Mouse (Mus musculus) regulatory T cell (primary cell): ENCODE results near the gene Dscaml1.

Experiments
- in situ Hi-C: fragments of 300-600 bp; cut with MboI, MseI; formaldehyde crosslinking; loops from one replicate; pipeline ENCODE4 v1.15.1; 2025; ENCODE audit warnings: high pct_unique_total_duplicates

The Dscaml1 gene

DNA sequence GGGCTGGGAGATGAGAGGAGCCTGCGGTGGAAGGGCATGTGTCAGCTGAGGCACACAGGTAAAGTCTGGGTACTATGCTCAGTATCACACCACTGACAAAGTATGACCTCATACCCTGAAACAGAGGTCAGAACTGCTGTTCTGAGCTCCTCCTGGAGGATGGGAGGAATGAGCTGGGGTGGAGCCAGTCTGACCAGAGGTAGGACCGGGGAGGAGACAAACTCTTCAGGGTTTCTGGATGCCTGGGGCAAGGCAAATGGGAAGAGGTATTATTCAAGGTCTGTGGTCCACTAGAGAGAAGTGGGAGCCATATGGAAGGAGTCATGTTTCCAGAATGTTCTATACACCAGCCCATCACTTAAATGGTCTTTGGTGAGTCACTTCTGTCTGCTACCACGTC is 15.3 kb upstream of the Dscaml1 start:
- in situ Hi-C loops, result loop anchor here (10.0 kb wide), 1 partner anchor 386 kb away; no protein-coding TSS in a partner anchor

DNA sequence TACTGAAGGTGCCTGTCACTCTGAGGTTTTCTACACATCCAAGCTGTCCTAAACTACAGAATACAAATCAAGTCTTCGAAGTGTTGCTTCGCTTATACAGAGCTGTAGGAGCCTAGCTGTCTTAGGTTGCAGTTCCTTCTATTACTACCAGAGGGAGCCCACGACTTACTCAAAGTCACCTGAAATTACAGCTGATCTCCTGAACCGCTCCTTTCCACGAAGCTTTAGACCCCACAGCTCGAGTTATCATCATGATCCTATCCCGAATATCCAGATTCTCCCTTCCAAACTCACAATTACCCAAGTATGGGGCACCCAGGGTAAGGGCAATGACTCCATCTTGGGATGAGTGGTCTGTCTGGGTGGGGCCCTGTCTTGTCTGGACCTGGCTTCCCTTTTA is 14.6 kb upstream of the Dscaml1 start:
- in situ Hi-C loops, result loop anchor here (10.0 kb wide), 1 partner anchor 387 kb away; no protein-coding TSS in a partner anchor

- in situ Hi-C loops, result loop anchor here (10.0 kb wide), 1 partner anchor 387 kb away; no protein-coding TSS in a partner anchor
These were observed 14.1 kb upstream of the Dscaml1 start for GRCm38 (mm10) chr9:45412287-45412686.

DNA sequence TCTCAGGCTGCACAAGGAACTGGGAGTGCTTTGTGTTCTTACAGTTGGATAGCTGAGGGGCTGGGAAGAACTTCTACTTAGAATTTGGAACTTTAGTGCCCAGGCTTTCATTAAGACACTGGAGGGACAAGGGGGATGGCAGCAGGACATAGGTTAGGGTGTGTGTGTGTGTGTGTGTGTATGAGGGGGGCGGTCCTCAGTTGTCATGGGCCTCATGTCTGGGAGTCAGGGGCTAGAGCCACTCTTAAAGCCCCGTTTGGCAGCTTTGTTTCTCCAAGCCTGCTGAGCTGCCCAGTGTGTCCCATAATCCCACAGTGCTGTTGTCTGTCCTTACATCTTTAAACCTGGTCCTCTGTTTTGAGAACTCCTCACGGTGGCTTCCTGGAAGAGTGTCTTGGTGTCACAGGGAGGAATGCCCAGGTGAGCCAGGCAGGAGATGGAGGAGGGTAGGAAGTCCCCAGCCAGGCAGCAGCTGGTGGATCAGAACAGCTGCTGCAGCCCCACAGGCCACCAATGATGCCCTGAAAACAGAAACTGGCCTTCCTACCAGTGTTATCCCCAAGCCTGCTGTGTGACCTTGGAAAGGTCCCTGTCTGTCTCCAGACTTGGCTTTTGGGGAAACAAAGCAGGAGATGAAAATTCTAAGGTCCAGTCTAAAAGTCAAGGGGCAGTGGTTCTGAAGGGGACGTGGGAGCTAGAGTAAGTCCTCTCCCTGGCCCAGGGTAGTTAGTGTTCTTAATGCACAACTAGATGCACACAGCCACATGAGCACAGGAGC is 13.5 kb upstream of the Dscaml1 start:
- in situ Hi-C loops, result loop anchor here (10.0 kb wide), 1 partner anchor 388 kb away; no protein-coding TSS in a partner anchor

DNA sequence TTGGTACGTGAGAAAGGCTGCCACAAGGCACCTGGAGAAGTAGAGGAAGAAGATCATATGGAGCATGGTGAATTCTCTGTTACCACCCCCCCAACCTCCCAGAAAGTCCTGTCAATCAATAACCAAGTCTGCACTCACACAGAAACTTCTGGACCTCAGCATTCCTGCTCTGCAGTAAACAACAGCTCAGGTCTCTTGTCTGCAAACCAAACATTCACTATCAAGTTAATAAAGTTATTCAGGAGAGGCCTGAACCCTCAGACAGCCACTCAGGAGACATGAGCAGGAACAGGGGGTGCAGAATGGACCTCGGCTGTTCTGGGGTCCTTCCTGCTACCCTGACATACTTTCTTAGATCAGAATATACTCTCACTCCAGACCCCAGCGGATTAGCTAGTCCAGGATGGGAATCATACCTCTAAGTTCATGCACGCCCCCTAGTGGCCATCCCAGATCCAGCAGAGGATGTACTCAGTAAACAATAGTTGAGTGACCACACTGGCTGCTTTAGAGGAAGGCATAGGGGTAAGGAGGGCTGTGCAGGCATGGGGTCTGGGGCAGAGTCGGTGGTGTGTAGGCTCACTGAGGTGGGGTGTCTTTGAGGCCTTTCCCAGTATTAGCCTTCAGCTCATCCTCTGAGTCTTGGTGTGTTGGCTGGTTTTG is 12.8 kb upstream of the Dscaml1 start:
- in situ Hi-C loops, result loop anchor here (10.0 kb wide), 1 partner anchor 389 kb away; no protein-coding TSS in a partner anchor

DNA sequence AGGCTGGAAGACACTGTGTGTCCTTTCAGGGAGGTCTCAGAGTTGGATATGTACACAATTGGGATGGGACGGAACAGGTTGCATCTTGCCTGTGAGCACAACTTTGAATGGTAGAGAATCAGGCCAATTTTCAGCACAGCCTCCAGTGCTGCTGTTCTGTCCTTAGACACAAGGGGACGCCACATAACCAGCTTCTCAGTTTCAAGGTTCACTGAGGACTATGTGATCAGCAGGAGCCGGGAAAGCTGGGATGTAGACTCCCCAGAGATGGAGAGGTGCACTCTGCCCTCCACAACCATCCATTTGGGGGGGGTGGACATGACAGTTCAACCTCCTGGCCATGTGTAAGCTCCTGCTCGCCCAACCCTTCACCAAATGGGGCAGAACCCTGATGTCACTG is 10.5 kb upstream of the Dscaml1 start:
- in situ Hi-C loops, result loop anchor here (10.0 kb wide), 1 partner anchor 391 kb away; no protein-coding TSS in a partner anchor

DNA sequence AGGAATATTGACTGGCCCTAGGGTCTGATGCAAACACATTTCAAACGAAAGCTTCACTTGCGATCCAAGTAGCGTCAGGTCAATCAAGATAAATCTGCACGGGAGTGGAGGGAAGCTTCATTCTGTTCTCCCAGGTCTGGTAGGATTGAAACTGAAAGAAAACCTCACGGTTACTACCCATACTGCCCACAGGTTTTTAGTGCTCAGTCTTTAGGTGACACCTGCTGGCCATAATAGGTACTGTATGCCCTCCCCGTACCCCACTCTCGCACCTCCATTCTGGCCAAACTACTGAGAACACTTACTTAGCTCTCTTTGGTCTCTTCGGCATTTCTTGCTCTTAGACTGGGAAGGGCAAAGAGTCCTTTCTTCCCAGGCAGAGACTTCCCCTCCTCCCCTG is 9.2 kb upstream of the Dscaml1 start:
- in situ Hi-C loops, result loop anchor here (10.0 kb wide), 1 partner anchor 392 kb away; no protein-coding TSS in a partner anchor

GRCm38 (mm10) chr9:45418252-45418651 is 8.2 kb upstream of the Dscaml1 start:
- in situ Hi-C loops, result loop anchor here (10.0 kb wide), 1 partner anchor 393 kb away; no protein-coding TSS in a partner anchor

DNA sequence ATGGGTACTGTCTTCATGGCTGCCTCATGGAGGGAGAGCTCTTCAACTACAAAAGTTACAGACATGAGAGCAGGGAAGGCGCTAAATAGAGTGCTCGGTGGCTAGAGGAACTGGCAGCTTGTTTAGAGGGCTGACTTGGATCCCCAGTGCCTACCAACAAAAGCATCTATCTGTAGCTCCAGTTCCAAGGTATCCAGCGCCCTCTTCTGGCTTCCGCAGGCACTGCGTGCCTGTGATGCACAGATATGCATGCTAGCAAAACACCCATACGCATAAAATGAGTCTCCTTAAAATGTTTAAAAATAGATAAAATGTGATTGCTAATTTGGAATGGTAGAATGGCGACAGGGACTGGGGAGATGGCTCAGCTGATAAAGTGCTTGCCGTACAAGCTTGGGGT is 5.2 kb upstream of the Dscaml1 start:
- in situ Hi-C loops, result no loop called here

GRCm38 (mm10) chr9:45422761-45423298 is 3.6 kb upstream of the Dscaml1 start:
- in situ Hi-C loops, result no loop called here

DNA sequence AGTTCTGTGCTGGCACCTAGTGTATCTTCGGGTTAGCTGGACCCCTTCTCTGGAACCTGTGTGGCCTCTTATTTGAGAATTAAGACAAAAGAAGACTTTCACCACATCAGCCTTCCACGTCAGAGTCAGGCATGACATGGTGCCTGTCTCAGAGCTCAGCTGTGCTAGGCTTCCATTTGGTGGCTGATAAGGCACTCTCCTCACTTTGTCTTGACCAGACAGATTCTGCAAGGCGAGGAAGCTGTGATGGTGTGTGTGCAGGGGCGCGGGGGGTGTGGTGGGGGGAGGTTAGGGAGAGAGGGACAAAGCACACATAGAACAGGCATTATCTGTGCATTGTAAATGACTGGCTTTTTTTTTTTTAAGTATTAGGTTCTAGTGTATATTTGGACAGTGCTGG is 3.0 kb downstream of the Dscaml1 start:
- in situ Hi-C loops, result no loop called here

- in situ Hi-C loops, result no loop called here
These were observed 3.7 kb downstream of the Dscaml1 start for GRCm38 (mm10) chr9:45429951-45430697.

GRCm38 (mm10) chr9:45430698-45430959 is 4.2 kb downstream of the Dscaml1 start:
- in situ Hi-C loops, result no loop called here

DNA sequence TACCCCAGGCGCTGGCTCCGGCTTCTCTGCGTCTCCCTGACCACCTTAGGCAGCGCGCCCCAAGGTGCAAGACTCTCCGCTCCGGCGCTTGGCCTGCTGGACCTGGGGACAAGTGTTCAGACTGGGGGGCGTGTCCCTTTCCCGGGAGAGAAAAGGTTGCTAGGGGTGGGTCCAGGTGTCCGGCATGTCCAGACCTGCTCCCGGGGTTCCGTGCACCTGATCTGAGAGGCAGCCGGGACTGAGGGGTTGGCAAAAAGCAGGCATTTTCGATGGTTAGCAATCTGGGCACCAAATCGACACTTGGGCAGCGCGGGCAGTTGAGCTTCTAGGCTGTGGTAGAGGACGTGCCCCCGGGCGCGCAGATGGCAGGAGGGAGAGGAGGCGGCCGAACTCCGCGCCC is 4.7 kb downstream of the Dscaml1 start:
- in situ Hi-C loops, result no loop called here

- in situ Hi-C loops, result no loop called here
These were observed 6.2 kb downstream of the Dscaml1 start for GRCm38 (mm10) chr9:45432639-45433038.

DNA sequence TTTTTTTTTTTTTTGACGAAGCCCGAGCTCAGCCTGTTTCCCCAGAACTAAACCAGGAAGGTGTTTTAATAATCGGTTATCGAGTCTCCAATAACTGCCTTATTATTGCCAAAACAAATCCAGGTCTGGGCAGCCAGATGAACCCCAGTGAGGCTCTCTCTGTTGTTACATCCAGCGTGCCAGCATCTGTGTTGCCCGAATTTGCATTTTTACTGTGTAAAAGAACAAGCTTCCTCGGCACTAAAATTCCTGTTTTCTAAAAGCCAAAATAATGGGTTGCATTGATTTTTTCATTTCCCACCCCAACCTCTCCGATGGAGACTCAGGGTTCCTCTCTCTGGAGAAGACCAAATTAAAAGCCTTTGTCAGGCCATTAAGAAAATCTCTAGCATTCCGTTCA is 6.7 kb downstream of the Dscaml1 start:
- in situ Hi-C loops, result no loop called here

DNA sequence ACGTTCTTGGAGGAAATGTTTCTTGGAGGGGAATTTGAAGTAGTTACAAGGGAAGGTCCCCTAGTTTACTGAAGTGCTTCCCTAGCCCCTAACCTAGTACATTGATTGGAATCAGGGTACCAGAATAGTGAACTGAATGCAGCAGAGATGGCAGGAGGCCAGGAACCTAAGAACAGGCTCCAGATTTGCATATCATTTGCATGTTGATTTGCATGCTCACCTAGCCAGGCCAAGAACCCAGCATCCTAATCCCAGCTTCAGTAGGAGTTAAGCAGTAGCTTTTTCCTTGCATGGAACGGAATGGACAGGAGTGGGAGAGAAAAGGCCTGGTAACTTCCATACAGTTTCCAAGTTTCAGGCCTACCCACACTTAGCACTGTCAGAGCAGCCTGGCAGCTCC is 7.7 kb downstream of the Dscaml1 start:
- in situ Hi-C loops, result no loop called here

DNA sequence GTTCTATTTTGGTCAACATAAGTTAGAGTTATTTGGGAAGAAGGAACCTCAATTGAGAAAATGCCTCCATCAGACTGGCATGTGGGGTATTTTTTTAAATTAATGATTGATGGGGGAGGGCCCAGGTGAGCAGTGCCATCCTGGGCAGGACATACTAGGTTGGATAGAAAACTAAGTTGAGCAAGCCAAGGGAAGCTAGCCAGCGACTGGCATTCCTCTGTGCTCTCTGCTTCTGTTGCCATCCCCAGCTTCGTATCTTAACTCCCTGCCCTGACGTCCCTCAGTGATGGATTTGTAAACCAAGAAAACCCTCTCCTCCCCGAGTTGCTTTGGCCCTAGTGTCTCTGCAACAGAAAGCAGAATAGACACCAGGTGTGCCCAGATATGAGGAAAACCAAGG is 12.6 kb downstream of the Dscaml1 start:
- in situ Hi-C loops, result no loop called here

- in situ Hi-C loops, result no loop called here
These were observed 13.8 kb downstream of the Dscaml1 start for GRCm38 (mm10) chr9:45440083-45440784.

DNA sequence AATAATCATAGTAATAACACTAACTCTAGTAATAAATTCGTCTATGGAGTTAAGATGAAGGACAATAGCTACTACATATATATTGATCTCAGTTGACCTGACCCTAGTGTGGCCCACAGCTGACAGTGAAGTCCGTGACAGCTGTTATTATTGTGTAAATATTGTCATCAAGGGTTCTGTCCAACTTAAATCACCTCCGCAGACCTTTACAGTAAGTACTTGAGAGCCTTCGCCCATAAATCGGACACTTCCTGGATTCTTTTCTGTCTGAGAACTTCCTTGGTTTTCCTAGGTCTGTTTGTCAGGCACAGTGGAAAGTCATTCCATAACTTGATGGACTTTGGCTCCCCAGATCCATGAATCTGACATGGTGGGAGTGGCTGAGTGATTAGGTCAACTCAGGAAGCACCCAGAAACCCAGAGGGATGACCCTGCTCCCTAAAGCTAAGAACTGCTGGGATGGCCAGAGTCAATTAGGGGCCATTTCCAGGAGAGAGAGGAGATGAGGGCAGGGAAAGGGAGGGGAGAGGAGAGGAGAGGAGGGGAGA is 17.9 kb downstream of the Dscaml1 start:
- in situ Hi-C loops, result no loop called here

DNA sequence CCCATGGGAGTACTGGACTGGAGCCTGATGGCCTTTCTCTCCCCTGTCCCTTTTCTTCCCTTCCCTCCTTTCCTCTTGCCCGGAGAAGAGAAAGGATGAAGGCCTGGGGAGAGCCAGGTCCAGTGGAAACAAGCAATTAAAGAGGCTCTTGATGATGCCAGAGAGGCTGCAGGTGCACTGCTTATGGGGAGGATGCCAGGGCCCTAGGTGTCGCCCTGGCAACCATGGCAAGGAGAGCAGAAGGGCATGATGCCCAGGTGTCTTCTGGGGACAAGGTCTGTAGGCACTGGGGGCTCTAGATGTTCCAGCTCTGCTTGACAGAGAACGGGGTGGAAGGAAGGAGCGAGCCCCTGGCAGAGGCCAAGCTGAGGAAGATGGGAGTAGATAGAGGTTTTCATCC is 23.2 kb downstream of the Dscaml1 start:
- in situ Hi-C loops, result no loop called here
